Mouse (Mus musculus) hindbrain, embryonic 12.5 days (tissue): ENCODE results near the gene Prss42. TPM values are rescaled to one million over a fixed set of nuclear protein-coding genes. Genes with fewer than 3 reads are reported as not detected.
"Not testable (repeated sequence)": the region's sequence is repeated elsewhere in the genome, so short reads cannot be mapped to it uniquely, and the experiment has no call there.

Source experiments
- ATAC-seq: fragments of 200-750 bp; cut with Nextera tagmentation; 2 replicates; pipeline ENCODE4 v1.8.0; 2017; ENCODE audit warnings: moderate TSS enrichment; ENCODE audit not compliant: low FRiP score
- H3K27ac ChIP-seq: fragments of 300-500 bp; sonication (generic); 2 replicates; pipeline ENCODE4 v1.5.1; 2016; ENCODE audit warnings: mild to moderate bottlenecking
- H3K27me3 ChIP-seq: fragments of 300-500 bp; sonication (generic); 2 replicates; pipeline ENCODE4 v1.6.1; 2016; ENCODE audit warnings: mild to moderate bottlenecking
- H3K36me3 ChIP-seq: fragments of 300-500 bp; sonication (generic); 2 replicates; pipeline ENCODE4 v1.6.1; 2016; ENCODE audit warnings: mild to moderate bottlenecking
- H3K4me1 ChIP-seq: fragments of 300-500 bp; sonication (generic); 2 replicates; pipeline ENCODE4 v1.6.1; 2016
- H3K4me2 ChIP-seq: fragments of 300-500 bp; sonication (generic); replicated peaks from 2 replicates; pipeline ENCODE4 v1.6.1; 2016; ENCODE audit warnings: mild to moderate bottlenecking
- H3K4me3 ChIP-seq: fragments of 300-500 bp; sonication (generic); 2 replicates; pipeline ENCODE4 v1.5.1; 2016; ENCODE audit warnings: mild to moderate bottlenecking
- H3K9ac ChIP-seq: fragments of 300-500 bp; sonication (generic); 2 replicates; pipeline ENCODE4 v1.6.1; 2016; ENCODE audit warnings: mild to moderate bottlenecking, moderate library complexity
- H3K9me3 ChIP-seq: fragments of 300-500 bp; sonication (generic); replicated peaks from 2 replicates; pipeline ENCODE4 v1.6.1; 2016; ENCODE audit warnings: mild to moderate bottlenecking
- WGBS: fragments of 180-500 bp; shearing (Covaris S2); methylation state at CpG from one replicate; pipeline ENCODE4 v1.1.7; 2016; 5-methylcytosine and 5-hydroxymethylcytosine counted together
- polyA plus RNA-seq: library from polyadenylated mRNA; unstranded; fragments of >200 nt; fragmentation: Nextera tagmentation; extraction: Ambion mirVana; gene quantifications from 2 replicates; pipeline ENCODE4 v1.2.1, GENCODE M21; 2016

The Prss42 gene
- polyA plus RNA-seq, 1 experiment from 2014 or later: not detected

GRCm38 (mm10) chr9:110800834-110801479 lies 3.0 kb downstream of the Prss42 start:
- no peak overlapping the region for H3K27ac ChIP-seq
- ATAC-seq: no peak
- no peak overlapping the region for H3K9ac ChIP-seq
- WGBS: 90% methylated on average over 8 of the region's 8 CpGs
- no peaks in the 10 kb centered on the region for H3K27me3 ChIP-seq
- H3K9me3 ChIP-seq: no peaks in the 10 kb centered on the region
- H3K36me3 ChIP-seq: no peaks in the 10 kb centered on the region
- H3K4me3 ChIP-seq: no peak overlapping the region
- no peak overlapping the region for H3K4me2 ChIP-seq
- H3K4me1 ChIP-seq: no peaks in the 10 kb centered on the region

DNA sequence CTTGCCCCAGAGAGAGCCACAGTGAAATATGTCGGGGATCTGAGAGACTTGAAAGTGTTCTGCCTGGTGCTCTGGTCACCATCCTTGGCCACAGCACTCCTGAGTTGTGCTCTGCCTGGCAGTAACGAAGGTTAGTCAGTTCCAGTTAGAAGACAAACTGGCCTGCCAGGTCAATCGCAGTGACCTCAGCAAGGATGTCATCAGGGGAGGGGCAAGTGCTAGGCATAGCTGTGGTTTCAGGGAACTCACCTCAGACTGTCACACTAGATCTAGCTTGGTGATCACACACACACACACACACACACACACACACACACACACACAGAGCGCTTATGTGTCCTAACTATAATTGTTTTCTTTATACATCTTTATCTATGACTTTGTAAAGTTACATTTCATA lies 5.3 kb downstream of the Prss42 start:
- Histone ChIP-seq H3K4me3 (no peak overlapping the region), H3K4me1 (no peaks in the 10 kb centered on the region), H3K9ac (no peak overlapping the region), H3K27ac (no peak overlapping the region), H3K27me3 (no peaks in the 10 kb centered on the region), H3K36me3 (no peaks in the 10 kb centered on the region), H3K4me2 (no peak overlapping the region), H3K9me3 (no peaks in the 10 kb centered on the region)
- no peak for ATAC-seq
- WGBS: 71% methylated on average over 4 of the region's 4 CpGs

DNA sequence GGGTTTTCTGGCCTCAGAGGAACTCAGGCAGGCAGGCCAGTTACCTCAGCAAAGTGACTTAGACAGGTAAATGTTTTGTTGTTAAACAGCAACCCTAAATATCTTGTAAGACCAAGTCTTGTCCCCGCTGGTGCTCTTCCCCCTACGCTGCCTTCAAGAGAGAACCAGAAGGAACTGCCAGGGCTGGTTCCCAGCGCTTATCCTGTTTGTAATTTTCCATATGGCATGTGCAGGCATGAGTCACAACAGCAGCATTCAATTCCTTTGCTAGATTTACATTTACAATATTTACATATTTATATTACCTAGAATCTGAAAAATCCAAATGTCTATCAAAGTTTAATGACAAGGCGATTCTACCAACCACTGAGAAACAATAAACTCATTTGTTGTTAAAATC lies 12.1 kb downstream of the Prss42 start:
- Histone ChIP-seq H3K4me1 (no peaks in the 10 kb centered on the region), H3K9ac (no peak overlapping the region), H3K27me3 (no peaks in the 10 kb centered on the region), H3K9me3 (no peaks in the 10 kb centered on the region), H3K27ac (no peak overlapping the region), H3K4me3 (no peak overlapping the region), H3K4me2 (no peak overlapping the region), H3K36me3 (no peaks in the 10 kb centered on the region)
- 91% methylated on average over 4 of the region's 4 CpGs for WGBS
- ATAC-seq: no peak

DNA sequence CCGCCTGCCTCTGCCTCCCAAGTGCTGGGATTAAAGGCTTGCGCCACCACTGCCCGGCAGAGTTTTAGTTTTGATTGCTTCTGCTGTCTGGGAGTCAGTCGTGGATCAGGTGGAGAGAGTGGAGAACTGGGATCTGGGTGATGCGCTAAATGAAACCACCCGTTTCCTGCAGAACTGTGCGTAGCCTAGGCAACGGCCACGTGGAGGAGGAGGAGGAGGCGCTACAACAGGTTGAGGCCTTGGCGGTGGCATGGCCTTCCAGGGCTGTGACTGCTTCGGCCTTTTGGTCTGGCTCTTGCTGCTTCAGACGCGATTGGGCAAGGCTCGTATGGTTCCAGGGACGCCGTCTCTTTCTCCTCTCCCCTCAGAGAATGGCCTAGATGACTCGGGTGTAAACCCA lies 15.8 kb downstream of the Prss42 start, which contains the start of gene Prss44:
Gene Prss44 (plus strand): TSS at position 206 of the 400 bp plus-strand sequence.
- no peaks in the 10 kb centered on the region for H3K4me1 ChIP-seq
- H3K4me3 ChIP-seq: no peak within 1 kb of the TSS
- no peak within 1 kb of the TSS for H3K27ac ChIP-seq
- no peaks in the 10 kb centered on the region for H3K9me3 ChIP-seq
- no peak within 1 kb of the TSS for H3K9ac ChIP-seq
- no peaks in the 10 kb centered on the region for H3K36me3 ChIP-seq
- no peaks in the 10 kb centered on the region for H3K27me3 ChIP-seq
- no peak for ATAC-seq
- 55% methylated on average over 18 of the region's 18 CpGs for WGBS
- no peak within 1 kb of the TSS for H3K4me2 ChIP-seq

- H3K9ac ChIP-seq, H3K4me3 ChIP-seq, H3K27me3 ChIP-seq, H3K4me1 ChIP-seq, H3K9me3 ChIP-seq, ATAC-seq, H3K4me2 ChIP-seq, H3K36me3 ChIP-seq, H3K27ac ChIP-seq: not testable (repeated sequence)
These were observed 22.6 kb downstream of the Prss42 start for GRCm38 (mm10) chr9:110820546-110820945.

GRCm38 (mm10) chr9:110821436-110821835 lies 23.5 kb downstream of the Prss42 start:
- H3K4me3 ChIP-seq: no peak overlapping the region
- no peaks in the 10 kb centered on the region for H3K4me1 ChIP-seq
- H3K27ac ChIP-seq: no peak overlapping the region
- no peak overlapping the region for H3K4me2 ChIP-seq
- WGBS: 85% methylated on average over 7 of the region's 7 CpGs
- no peak overlapping the region for H3K9ac ChIP-seq
- H3K36me3 ChIP-seq: no peaks in the 10 kb centered on the region
- H3K9me3 ChIP-seq: no peaks in the 10 kb centered on the region
- no peaks in the 10 kb centered on the region for H3K27me3 ChIP-seq
- ATAC-seq: no peak

DNA sequence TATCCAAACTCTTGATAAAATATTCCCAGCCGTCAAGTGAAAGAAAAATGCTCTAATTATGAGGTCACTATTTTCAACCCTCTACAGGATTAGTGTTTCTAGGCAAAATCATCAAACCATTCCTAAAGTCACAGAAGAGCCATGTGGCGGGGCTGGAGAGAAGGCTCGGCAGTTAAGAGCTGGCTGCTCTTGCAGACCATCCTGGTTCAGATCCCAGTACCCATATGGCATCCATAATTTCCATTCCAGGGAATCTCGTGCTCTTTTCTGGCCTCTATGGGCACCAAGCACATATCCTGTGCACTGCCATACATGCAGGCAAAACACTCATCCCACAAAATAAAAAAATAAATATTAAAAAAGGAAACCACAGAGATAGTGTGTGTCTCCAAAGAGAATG lies 27.5 kb downstream of the Prss42 start:
- Histone ChIP-seq H3K4me2 (no peak overlapping the region), H3K9me3 (no peaks in the 10 kb centered on the region), H3K27ac (no peak overlapping the region), H3K4me1 (no peaks in the 10 kb centered on the region), H3K4me3 (no peak overlapping the region), H3K27me3 (no peaks in the 10 kb centered on the region), H3K36me3 (no peaks in the 10 kb centered on the region), H3K9ac (no peak overlapping the region)
- no peak for ATAC-seq
- WGBS: 83% methylated on average over 4 of the region's 4 CpGs

- H3K27me3 ChIP-seq: no peaks in the 10 kb centered on the region
- no peak overlapping the region for H3K4me3 ChIP-seq
- H3K4me2 ChIP-seq: no peak overlapping the region
- ATAC-seq: no peak
- no peaks in the 10 kb centered on the region for H3K36me3 ChIP-seq
- H3K9me3 ChIP-seq: no peaks in the 10 kb centered on the region
- no peak overlapping the region for H3K9ac ChIP-seq
- no peak overlapping the region for H3K27ac ChIP-seq
- H3K4me1 ChIP-seq: no peaks in the 10 kb centered on the region
- WGBS: 73% methylated on average over 7 of the region's 7 CpGs
These were observed 27.9 kb downstream of the Prss42 start for GRCm38 (mm10) chr9:110825832-110826231.

- no peaks in the 10 kb centered on the region for H3K9me3 ChIP-seq
- 88% methylated on average over 3 of the region's 3 CpGs for WGBS
- no peak within 1 kb of the TSS for H3K4me2 ChIP-seq
- no peak within 1 kb of the TSS for H3K27ac ChIP-seq
- H3K9ac ChIP-seq: no peak within 1 kb of the TSS
- no peak within 1 kb of the TSS for H3K4me3 ChIP-seq
- H3K27me3 ChIP-seq: no peaks in the 10 kb centered on the region
- ATAC-seq: no peak
- H3K36me3 ChIP-seq: no peaks in the 10 kb centered on the region
- H3K4me1 ChIP-seq: no peaks in the 10 kb centered on the region
These were observed 28.4 kb downstream of the Prss42 start, which contains the start of gene Prss43 for GRCm38 (mm10) chr9:110826390-110826789. TSS of gene Prss43 (plus strand) at chr9:110826690.

DNA sequence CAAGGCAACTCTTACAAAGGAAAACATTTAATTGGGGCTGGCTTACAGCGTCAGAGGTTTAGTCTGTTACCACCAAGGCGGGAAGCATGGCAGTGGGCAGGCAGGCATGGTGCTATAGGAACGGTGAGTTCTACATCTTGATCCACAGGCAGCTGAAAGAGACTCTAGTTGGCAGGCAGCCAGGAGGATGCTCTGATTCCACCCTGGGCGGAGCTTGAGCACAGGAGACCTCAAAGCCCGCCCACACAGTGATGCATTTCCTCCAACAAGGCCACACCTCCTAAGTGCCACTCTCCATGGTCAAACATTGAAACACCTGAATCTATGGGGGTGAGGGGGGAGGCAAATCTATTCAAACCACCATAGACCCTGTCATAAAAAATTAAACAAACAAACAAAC lies 35.1 kb downstream of the Prss42 start:
- Histone ChIP-seq H3K9ac (no peak overlapping the region), H3K9me3 (no peaks in the 10 kb centered on the region), H3K36me3 (no peaks in the 10 kb centered on the region), H3K4me3 (no peak overlapping the region), H3K27ac (no peak overlapping the region), H3K4me1 (0 out of 2 replicates have a peak, but pooled peaks cover 5% of the 10 kb centered on the region), H3K27me3 (no peaks in the 10 kb centered on the region), H3K4me2 (no peak overlapping the region)
- 79% methylated on average over 5 of the region's 5 CpGs for WGBS
- ATAC-seq: no peak

DNA sequence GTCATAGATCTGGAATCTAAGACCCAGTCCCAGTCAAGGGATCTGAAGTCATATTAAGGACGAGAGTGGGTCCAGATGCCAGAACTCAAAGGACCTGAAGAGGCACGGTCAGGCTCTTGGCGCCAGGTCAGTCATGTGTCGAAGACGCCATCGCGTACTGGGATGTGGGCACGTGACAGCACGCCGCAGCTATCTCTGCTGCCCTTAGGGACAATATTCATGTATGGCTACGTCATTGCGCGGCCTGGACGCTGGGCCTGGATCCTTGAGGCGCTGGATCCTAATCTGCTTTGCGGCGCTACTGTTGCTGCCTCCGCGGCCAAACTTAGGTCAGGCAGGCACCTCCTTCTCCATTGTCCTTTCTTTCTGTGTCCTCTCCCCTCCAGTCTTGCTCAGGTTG lies 36.4 kb downstream of the Prss42 start, which contains the start of gene Prss45:
Gene Prss45 (plus strand): TSS at position 178 of the 400 bp plus-strand sequence.
- H3K4me2 ChIP-seq: peak within 1 kb of the TSS; percentile 24; the same call in 1 of the 2 replicates
- WGBS: 78% methylated on average over 19 of the region's 19 CpGs

GRCm38 (mm10) chr9:110834961-110835360 lies 37.0 kb downstream of the Prss42 start:
- no peaks in the 10 kb centered on the region for H3K9me3 ChIP-seq
- H3K4me3 ChIP-seq: no peak overlapping the region
- H3K4me1 ChIP-seq: 0 out of 2 replicates have a peak, but pooled peaks cover 5% of the 10 kb centered on the region
- H3K27me3 ChIP-seq: no peaks in the 10 kb centered on the region
- no peak overlapping the region for H3K27ac ChIP-seq
- H3K4me2 ChIP-seq: peak overlapping the region; percentile 24; the same call in 1 of the 2 replicates
- no peaks in the 10 kb centered on the region for H3K36me3 ChIP-seq
- WGBS: 37% methylated on average over 10 of the region's 10 CpGs
- ATAC-seq: no peak
- no peak overlapping the region for H3K9ac ChIP-seq

More for the DNA sequence above, 36.4 kb downstream of the Prss42 start, which contains the start of gene Prss45:
- H3K27ac ChIP-seq: no peak within 1 kb of the TSS
- no peaks in the 10 kb centered on the region for H3K9me3 ChIP-seq
- ATAC-seq: no peak
- H3K4me1 ChIP-seq: 0 out of 2 replicates have a peak, but pooled peaks cover 5% of the 10 kb centered on the region
- no peaks in the 10 kb centered on the region for H3K36me3 ChIP-seq
- no peak within 1 kb of the TSS for H3K4me3 ChIP-seq
- H3K9ac ChIP-seq: no peak within 1 kb of the TSS
- H3K27me3 ChIP-seq: no peaks in the 10 kb centered on the region

- no peaks in the 10 kb centered on the region for H3K36me3 ChIP-seq
- no peaks in the 10 kb centered on the region for H3K9me3 ChIP-seq
- H3K9ac ChIP-seq: no peak overlapping the region
- no peak overlapping the region for H3K4me3 ChIP-seq
- H3K27me3 ChIP-seq: no peaks in the 10 kb centered on the region
- H3K4me1 ChIP-seq: 0 out of 2 replicates have a peak, but pooled peaks cover 5% of the 10 kb centered on the region
- no peak overlapping the region for H3K27ac ChIP-seq
- 50% methylated on average over 2 of the region's 2 CpGs for WGBS
- ATAC-seq: no peak
- no peak overlapping the region for H3K4me2 ChIP-seq
These were observed 38.1 kb downstream of the Prss42 start for GRCm38 (mm10) chr9:110836112-110836511.
